Mouse (Mus musculus): ENCODE data around the gene Adam4.
"Not testable (repeated sequence)": the region's sequence is repeated elsewhere in the genome, so short reads cannot be mapped to it uniquely, and the experiment has no call there.

Adam4 gene

DNA sequence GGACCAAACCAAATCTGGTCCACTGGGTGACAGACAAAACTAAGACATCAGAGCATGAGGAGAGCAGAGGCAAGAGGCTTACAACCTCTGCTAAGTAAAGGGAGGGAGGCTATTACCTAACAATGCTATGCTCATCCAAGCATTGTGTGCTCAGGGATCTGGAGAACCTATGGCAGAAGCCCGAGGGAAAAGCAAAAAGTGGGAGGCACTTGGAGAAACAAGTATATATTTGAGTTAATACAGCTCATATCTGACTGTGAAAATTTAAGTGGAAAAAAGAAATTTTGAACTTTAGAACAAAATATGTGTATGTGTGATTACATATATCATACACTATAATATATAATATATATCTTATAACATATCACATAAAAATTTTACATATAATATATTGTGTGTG is at the start of gene Adam4:
Gene Adam4 (minus strand): TSS at position 101 of the 400 bp plus-strand sequence.
- no peak for DNase-seq (ENCODE audit: low spot score)

DNA sequence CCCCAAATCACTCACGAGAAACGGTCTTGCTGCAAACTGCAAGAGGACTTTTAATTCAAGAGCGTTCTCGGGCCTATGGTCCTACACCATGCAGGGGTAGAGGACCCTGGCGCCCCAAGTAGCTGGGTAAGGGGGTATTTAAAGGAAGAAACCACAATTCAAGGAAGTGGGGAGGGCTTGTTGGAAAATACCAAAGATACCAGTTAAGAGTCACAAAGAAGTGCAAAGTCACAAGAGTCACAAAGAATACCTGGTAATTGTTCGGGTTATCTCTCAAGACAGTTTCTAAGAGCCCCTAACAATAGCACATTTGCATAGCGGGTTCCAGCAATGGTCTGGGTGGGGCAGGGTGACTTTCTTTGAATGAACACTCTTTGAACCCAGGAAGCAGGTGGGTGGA is 37.3 kb upstream of the Adam4 start:
- DNase-seq (ENCODE audit: low spot score), result not testable (repeated sequence)

DNA sequence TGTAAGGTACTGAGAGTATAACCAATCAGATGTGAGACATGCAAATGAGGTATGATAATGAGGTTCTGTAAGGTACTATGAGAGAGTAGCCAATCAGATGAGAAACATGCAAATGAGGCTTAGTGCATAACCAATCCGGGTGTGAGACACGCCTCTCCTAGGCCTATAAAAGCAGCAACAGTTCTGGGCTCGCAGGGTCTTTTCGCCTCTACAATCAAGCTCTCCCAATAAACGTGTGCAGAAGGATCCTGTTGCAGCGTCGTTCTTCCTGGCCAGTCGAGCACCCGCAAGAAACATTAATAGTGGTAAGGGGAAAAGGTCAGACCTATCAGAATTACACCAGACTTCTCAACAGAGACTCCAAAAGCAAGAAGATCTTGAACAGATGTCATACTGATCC is 17.2 kb upstream of the Adam4 start:
- DNase-seq (ENCODE audit: low spot score), result not testable (repeated sequence)

DNA sequence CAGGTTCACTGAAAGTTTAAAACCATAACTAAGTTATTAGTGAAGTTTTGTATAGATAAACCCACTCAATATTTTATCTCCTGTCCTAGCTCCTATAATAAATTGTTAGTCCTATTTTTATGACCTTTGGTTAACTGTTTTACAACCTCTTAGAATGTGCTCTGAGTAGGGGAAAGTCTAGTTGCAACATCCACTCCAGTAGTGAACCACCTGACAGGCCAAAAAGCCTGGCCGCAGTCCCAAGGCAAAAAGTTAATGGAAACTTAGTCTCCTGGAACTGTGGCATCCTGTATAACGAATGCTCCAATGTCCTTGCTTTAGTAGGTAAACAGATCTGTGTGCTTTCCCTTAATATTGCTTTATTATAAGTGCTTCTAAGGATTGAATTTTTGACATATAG is 13.0 kb upstream of the Adam4 start:
- DNase-seq (ENCODE audit: low spot score), result not testable (repeated sequence)

DNA sequence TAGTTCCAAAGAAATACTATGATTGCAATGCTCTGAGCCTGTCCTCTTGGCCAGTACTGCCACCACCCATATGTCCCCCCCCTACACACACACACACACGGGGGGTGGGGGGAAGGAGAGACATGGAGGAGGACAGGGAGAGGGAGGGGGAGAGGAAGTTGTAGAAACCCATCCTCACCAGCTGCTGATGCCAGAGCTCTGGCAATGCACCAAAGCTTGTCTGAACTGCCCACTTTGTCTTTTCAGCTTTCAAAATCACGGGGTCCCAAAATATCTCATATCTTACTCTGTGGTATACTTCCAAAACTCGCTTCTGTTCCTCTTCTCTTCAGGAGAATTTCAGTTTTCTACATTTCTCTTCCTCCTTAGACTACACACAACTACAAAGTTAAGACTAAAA is 8.5 kb downstream of the Adam4 start:
- no peak for DNase-seq (ENCODE audit: low spot score)

DNA sequence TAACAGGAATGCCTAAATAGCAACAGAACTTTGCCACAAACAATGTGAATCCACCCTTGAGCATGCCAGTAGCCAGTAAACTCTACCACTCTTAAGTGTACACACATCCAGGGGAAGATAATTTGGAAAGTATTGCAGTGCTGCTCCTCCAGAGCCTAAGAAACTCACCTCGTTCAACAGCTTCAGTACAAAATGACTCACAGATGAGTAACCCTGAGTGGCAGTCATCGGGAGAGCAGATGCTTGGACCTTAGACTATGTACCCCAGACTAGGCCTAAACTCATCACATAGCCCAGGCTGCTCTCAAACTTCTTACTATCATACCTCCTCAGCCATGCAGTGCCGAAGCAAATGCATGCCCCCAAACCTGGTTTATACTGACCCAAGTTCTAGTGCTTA is 12.8 kb downstream of the Adam4 start:
- DNase-seq (ENCODE audit: low spot score), result no peak

DNA sequence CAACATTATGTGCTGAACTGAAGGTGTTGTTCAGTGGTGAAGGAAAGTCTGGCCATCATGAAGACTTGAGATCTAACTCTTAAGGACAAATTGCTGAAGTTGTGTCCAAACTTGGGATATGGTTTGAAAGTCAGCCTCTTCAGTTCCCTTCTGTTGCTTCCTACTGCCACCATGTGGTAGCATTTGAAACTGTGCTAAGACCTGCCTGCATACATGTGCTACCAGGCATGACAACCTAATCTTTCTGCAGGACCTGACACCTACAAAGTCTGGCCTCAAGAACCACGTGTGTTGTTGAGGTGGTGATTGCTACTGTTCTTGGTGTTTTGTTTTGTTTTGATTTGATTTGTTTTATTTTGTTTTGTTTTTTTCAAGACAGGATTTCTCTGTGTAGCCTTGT is 19.6 kb downstream of the Adam4 start:
- peak; percentile 12 for DNase-seq (ENCODE audit: low spot score)

DNA sequence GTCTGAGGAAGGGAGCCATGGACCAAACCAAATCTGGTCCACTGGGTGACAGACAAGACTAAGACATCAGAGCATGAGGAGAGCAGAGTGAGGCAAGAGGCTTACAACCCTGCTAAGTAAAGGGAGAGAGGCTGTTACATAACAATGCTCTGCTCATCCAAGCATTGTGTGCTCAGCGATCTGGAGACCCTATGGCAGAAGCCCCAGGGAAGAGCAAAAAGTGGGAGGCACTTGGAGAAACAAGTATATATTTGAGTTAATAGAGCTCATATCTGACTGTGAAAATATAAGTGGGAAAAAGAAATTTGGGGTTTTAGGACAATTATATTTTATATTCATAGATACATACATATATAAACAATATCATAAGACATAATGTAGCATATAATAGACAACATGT is 42.4 kb downstream of the Adam4 start, which contains the start of gene Gm4787:
Gene Gm4787 (minus strand): TSS at position 101 of the 400 bp plus-strand sequence.
- not testable (repeated sequence) for DNase-seq (ENCODE audit: low spot score)

Measured in yolk sac, embryonic 10.5 days (tissue).